Mouse (Mus musculus) cortical plate, adult 2 months (tissue): ENCODE measurements around the gene Bst2. TPM values are rescaled to one million over a fixed set of nuclear protein-coding genes. Genes with fewer than 3 reads are reported as not detected.

Source experiments
- H3K27ac ChIP-seq: fragments of 200-500 bp; 2 replicates; pipeline ENCODE4 v1.5.1; 2012; ENCODE audit warnings: low read length, control low read depth, inconsistent platforms; ENCODE audit not compliant: insufficient read depth
- H3K4me1 ChIP-seq: fragments of 200-500 bp; 2 replicates; pipeline ENCODE4 v1.6.1; 2011; ENCODE audit warnings: low read length; ENCODE audit not compliant: control insufficient read depth, insufficient read depth
- H3K4me3 ChIP-seq: fragments of 200-500 bp; 2 replicates; pipeline ENCODE4 v1.5.1; 2011; ENCODE audit warnings: mild to moderate bottlenecking, low read length, control low read depth; ENCODE audit not compliant: insufficient read depth
- CTCF ChIP-seq: fragments of 200-500 bp; IDR thresholded peaks from 2 replicates; pipeline ENCODE4 v1.5.1; 2011; ENCODE audit warnings: mild to moderate bottlenecking, control low read depth, low read length; ENCODE audit not compliant: insufficient read depth; ENCODE audit errors: extremely low read depth
- POLR2A ChIP-seq: fragments of 200-500 bp; IDR thresholded peaks from 2 replicates; pipeline ENCODE4 v1.6.1; 2011; ENCODE audit warnings: mild to moderate bottlenecking, low read length, control low read depth; ENCODE audit not compliant: insufficient read depth; ENCODE audit errors: extremely low read depth
- polyA plus RNA-seq: library from polyadenylated mRNA; depleted of rRNA; stranded (reverse); fragments of >200 nt; gene quantifications from 2 replicates; pipeline ENCODE4 v1.2.3, GENCODE M21; 2012; rRNA removed

Gene Bst2
- polyA plus RNA-seq, 1 experiment: 20.5 TPM

- peaks cover 5% of the 10 kb centered on the region; the same call in 1 of the 2 replicates for H3K4me1 ChIP-seq
- TF ChIP-seq POLR2A: peak; percentile 89
- TF ChIP-seq CTCF: no peak
- no peak overlapping the region for H3K27ac ChIP-seq
- H3K4me3 ChIP-seq: peak overlapping the region; percentile 78
These were observed 48.8 kb downstream of the Bst2 start for GRCm38 (mm10) chr8:71488454-71488853.

GRCm38 (mm10) chr8:71487691-71488445 lies 49.4 kb downstream of the Bst2 start, which contains the start of gene Gtpbp3:
Gtpbp3 (plus strand) TSS chr8:71488103.
- Histone ChIP-seq H3K4me1 (peaks cover 5% of the 10 kb centered on the region; the same call in 1 of the 2 replicates), H3K27ac (no peak within 1 kb of the TSS), H3K4me3 (peak within 1 kb of the TSS; percentile 78)
- TF ChIP-seq CTCF (no peak), POLR2A (no peak)

- Histone ChIP-seq H3K27ac (no peak overlapping the region), H3K4me1 (peaks cover 5% of the 10 kb centered on the region; the same call in 1 of the 2 replicates), H3K4me3 (peak overlapping the region; percentile 88)
- TF ChIP-seq CTCF (no peak), POLR2A (no peak)
These were observed 51.1 kb downstream of the Bst2 start for GRCm38 (mm10) chr8:71486136-71486529.

- H3K4me1 ChIP-seq: peaks cover 5% of the 10 kb centered on the region; the same call in 1 of the 2 replicates
- H3K27ac ChIP-seq: peak within 1 kb of the TSS; percentile 88; the same call in 1 of the 2 replicates
- H3K4me3 ChIP-seq: peak within 1 kb of the TSS; percentile 88
- TF ChIP-seq CTCF: no peak
- peak; percentile 47; the same call in 1 of the 2 replicates for TF ChIP-seq POLR2A
These were observed 51.8 kb downstream of the Bst2 start, which contains the start of gene Ano8 for GRCm38 (mm10) chr8:71485142-71486135. Ano8 (minus strand) TSS chr8:71485963.

GRCm38 (mm10) chr8:71484736-71485135 lies 52.5 kb downstream of the Bst2 start:
- TF ChIP-seq POLR2A: no peak
- TF ChIP-seq CTCF: no peak
- Histone ChIP-seq H3K4me3 (peak overlapping the region; percentile 88; the same call in 1 of the 2 replicates), H3K4me1 (peaks cover 5% of the 10 kb centered on the region; the same call in 1 of the 2 replicates), H3K27ac (no peak overlapping the region)

Other genes with a start within 250 kb of the Bst2 start
- 181 and 187 TPM in 2 replicates for gene Use1, start 170.6 kb downstream of the Bst2 start, polyA plus RNA-seq
- gene Ocel1, start 166.2 kb downstream of the Bst2 start, polyA plus RNA-seq: 13.5 and 13.6 TPM in 2 replicates
- gene Nr2f6, start 155.5 kb downstream of the Bst2 start, polyA plus RNA-seq: 38.9 and 40.8 TPM in 2 replicates
- gene Ushbp1, start 141.7 kb downstream of the Bst2 start, polyA plus RNA-seq: 9.0 and 10.9 TPM in 2 replicates
- gene Babam1, start 140.6 kb downstream of the Bst2 start, polyA plus RNA-seq: 132 and 137 TPM in 2 replicates
- 0.45 and 0.96 TPM in 2 replicates for gene Ankle1, start 131.4 kb downstream of the Bst2 start, polyA plus RNA-seq
- 475 and 506 TPM in 2 replicates for gene Abhd8, start 73.8 kb downstream of the Bst2 start, polyA plus RNA-seq
- 47.8 and 50.0 TPM in 2 replicates for gene Mrpl34, start 72.5 kb downstream of the Bst2 start, polyA plus RNA-seq
- 115 and 126 TPM in 2 replicates for gene Dda1, start 68.3 kb downstream of the Bst2 start, polyA plus RNA-seq
- gene Ano8, start 51.5 kb downstream of the Bst2 start, polyA plus RNA-seq: 69.2 and 75.1 TPM in 2 replicates
- 35.0 and 37.4 TPM in 2 replicates for gene Gtpbp3, start 49.4 kb downstream of the Bst2 start, polyA plus RNA-seq
- gene Plvap, start 25.7 kb downstream of the Bst2 start, polyA plus RNA-seq: 11.0 and 11.9 TPM in 2 replicates
- not detected in 2 replicates for gene Ccdc194, start 11.7 kb downstream of the Bst2 start, polyA plus RNA-seq
- 95.4 and 100 TPM in 2 replicates for gene Mvb12a, start 5.5 kb upstream of the Bst2 start, polyA plus RNA-seq
- gene Tmem221, start 21.4 kb upstream of the Bst2 start, polyA plus RNA-seq: 0.19 and 0.30 TPM in 2 replicates
- gene Nxnl1, start 29.1 kb upstream of the Bst2 start, polyA plus RNA-seq: 0.04 and 0.08 TPM in 2 replicates
- 146 and 167 TPM in 2 replicates for gene Slc27a1, start 31.4 kb upstream of the Bst2 start, polyA plus RNA-seq
- gene Pgls, start 54.7 kb upstream of the Bst2 start, polyA plus RNA-seq: 34.3 and 35.4 TPM in 2 replicates
- gene Fam129c, start 60.2 kb upstream of the Bst2 start, polyA plus RNA-seq: 2.8 and 3.4 TPM in 2 replicates
- 100 and 104 TPM in 2 replicates for gene Colgalt1, start 73.5 kb upstream of the Bst2 start, polyA plus RNA-seq
- gene Unc13a, start 134.3 kb upstream of the Bst2 start, polyA plus RNA-seq: 199 and 221 TPM in 2 replicates
- 6.0 and 6.1 TPM in 2 replicates for gene Jak3, start 138.8 kb upstream of the Bst2 start, polyA plus RNA-seq
- gene Insl3, start 151.8 kb upstream of the Bst2 start, polyA plus RNA-seq: 1.4 and 1.6 TPM in 2 replicates
- gene B3gnt3, start 164.3 kb upstream of the Bst2 start, polyA plus RNA-seq: 0.74 and 0.86 TPM in 2 replicates
- 218 and 247 TPM in 2 replicates for gene Fcho1, start 188.3 kb upstream of the Bst2 start, polyA plus RNA-seq